Mouse (Mus musculus) MEL (cell line): ENCODE data around the gene Macrod2. TPM values are rescaled to one million over a fixed set of nuclear protein-coding genes. Genes with fewer than 3 reads are reported as not detected.

Experiments used
- DNase-seq: peaks from one replicate; pipeline ENCODE4 v3.0.0; 2011; ENCODE audit warnings: low read depth, low spot score
- H3K27ac ChIP-seq: 2 replicates; pipeline ENCODE4 v1.5.1; 2012; ENCODE audit warnings: low read depth, mild to moderate bottlenecking, control low read depth, low read length, moderate library complexity; ENCODE audit not compliant: control insufficient read depth
- H3K27me3 ChIP-seq, 2 experiments: fragments of 150-350 bp in 1 of 2; sonication (generic) in 1 of 2; 2 replicates each; pipeline ENCODE4 v1.6.1; 2012; ENCODE audit warnings: low read length in 2 of 2, mild to moderate bottlenecking in 2 of 2, improper control_type of control experiment in 1 of 2, moderate library complexity in 1 of 2; ENCODE audit not compliant: insufficient read depth in 2 of 2, control insufficient read depth in 1 of 2
- H3K36me3 ChIP-seq, 2 experiments: 2 replicates each; pipeline ENCODE4 v1.6.1; 2012 to 2014; ENCODE audit warnings: low read length in 2 of 2, improper control_type of control experiment in 1 of 2, inconsistent platforms in 1 of 2, mild to moderate bottlenecking in 1 of 2; ENCODE audit not compliant: insufficient read depth in 2 of 2, control insufficient read depth in 1 of 2
- H3K4me1 ChIP-seq, 2 experiments: fragments of 150-350 bp in 1 of 2; sonication (generic) in 1 of 2; 2 replicates each; pipeline ENCODE4 v1.6.1; 2012; ENCODE audit warnings: low read length in 2 of 2, improper control_type of control experiment in 1 of 2, mild to moderate bottlenecking in 1 of 2; ENCODE audit not compliant: insufficient read depth in 2 of 2, control insufficient read depth in 1 of 2
- H3K4me3 ChIP-seq, 2 experiments: fragments of 150-350 bp in 1 of 2; sonication (generic) in 1 of 2; 2 replicates each; pipeline ENCODE4 v1.5.1; 2012; ENCODE audit warnings: low read depth in 2 of 2, low read length in 2 of 2, mild to moderate bottlenecking in 2 of 2, moderate library complexity in 2 of 2, control low read depth in 1 of 2, improper control_type of control experiment in 1 of 2; ENCODE audit not compliant: control insufficient read depth in 1 of 2, insufficient read depth in 1 of 2
- H3K79me2 ChIP-seq: 2 replicates; pipeline ENCODE4 v1.6.1; 2012; ENCODE audit warnings: mild to moderate bottlenecking, low read length, moderate library complexity; ENCODE audit not compliant: control insufficient read depth, poor library complexity, insufficient read depth
- H3K9ac ChIP-seq: 2 replicates; pipeline ENCODE4 v1.6.1; 2012; ENCODE audit warnings: low read depth, mild to moderate bottlenecking, control low read depth, low read length, moderate library complexity; ENCODE audit not compliant: control insufficient read depth, poor library complexity, severe bottlenecking
- H3K9me3 ChIP-seq: fragments of 150-350 bp; sonication (generic); replicated peaks from 2 replicates; pipeline ENCODE4 v1.6.1; 2012; ENCODE audit warnings: mild to moderate bottlenecking, low read length, improper control_type of control experiment, moderate library complexity; ENCODE audit not compliant: insufficient read depth
- BHLHE40 ChIP-seq: IDR thresholded peaks from 2 replicates; pipeline ENCODE4 v1.6.1; 2012; ENCODE audit warnings: low read depth, mild to moderate bottlenecking, inconsistent platforms, low read length, improper control_type of control experiment, borderline replicate concordance
- CTCF ChIP-seq, 3 experiments: IDR thresholded peaks in 2 of 3; conservative IDR thresholded peaks in 1 of 3; 2 replicates each; pipeline ENCODE4 v1.5.1; 2011 to 2012; ENCODE audit warnings: low read length in 3 of 3, low read depth in 2 of 3, mild to moderate bottlenecking in 2 of 3, improper control_type of control experiment in 1 of 3, inconsistent platforms in 1 of 3, mixed read lengths in 1 of 3, moderate library complexity in 1 of 3; ENCODE audit not compliant: control insufficient read depth in 1 of 3, insufficient read depth in 1 of 3, poor library complexity in 1 of 3, severe bottlenecking in 1 of 3
- EP300 ChIP-seq, 2 experiments: IDR thresholded peaks; 2 replicates each; pipeline ENCODE4 v1.6.1; 2011; ENCODE audit warnings: improper control_type of control experiment in 2 of 2, low read length in 2 of 2, low read depth in 1 of 2, mild to moderate bottlenecking in 1 of 2
- HCFC1 ChIP-seq: IDR thresholded peaks from 2 replicates; pipeline ENCODE4 v1.6.1; 2012; ENCODE audit warnings: low read depth, mild to moderate bottlenecking, inconsistent platforms, low read length, improper control_type of control experiment, moderate library complexity
- JUND ChIP-seq: IDR thresholded peaks from 2 replicates; pipeline ENCODE4 v1.6.1; 2011; ENCODE audit warnings: low read depth, mild to moderate bottlenecking, improper control_type of control experiment, low read length
- KAT2A ChIP-seq: conservative IDR thresholded peaks from 2 replicates; pipeline ENCODE4 v1.6.1; 2012; ENCODE audit warnings: low read depth, low read length, improper control_type of control experiment, inconsistent platforms
- MAFK ChIP-seq: IDR thresholded peaks from 2 replicates; pipeline ENCODE4 v1.6.1; 2011; ENCODE audit warnings: low read depth, mild to moderate bottlenecking, low read length, improper control_type of control experiment, borderline replicate concordance
- NRF1 ChIP-seq: IDR thresholded peaks from 2 replicates; pipeline ENCODE4 v1.6.1; 2014; ENCODE audit warnings: low read depth, mild to moderate bottlenecking, inconsistent platforms, low read length, improper control_type of control experiment, moderate library complexity; ENCODE audit not compliant: poor library complexity, insufficient read depth, severe bottlenecking
- RCOR1 ChIP-seq: IDR thresholded peaks from 2 replicates; pipeline ENCODE4 v1.6.1; 2012; ENCODE audit warnings: low read depth, mild to moderate bottlenecking, inconsistent platforms, low read length, improper control_type of control experiment
- SMC3 ChIP-seq: IDR thresholded peaks from 2 replicates; pipeline ENCODE4 v1.6.1; 2011; ENCODE audit warnings: low read depth, low read length, improper control_type of control experiment
- TBP ChIP-seq: IDR thresholded peaks from 2 replicates; pipeline ENCODE4 v1.8.0; 2011; ENCODE audit warnings: low read depth, low read length, improper control_type of control experiment
- USF1 ChIP-seq: IDR thresholded peaks from 2 replicates; pipeline ENCODE4 v1.6.1; 2014; ENCODE audit warnings: low read depth, mild to moderate bottlenecking, inconsistent platforms, low read length, improper control_type of control experiment, moderate library complexity
- USF2 ChIP-seq, 2 experiments: IDR thresholded peaks; 2 replicates each; pipeline ENCODE4 v1.6.1; 2011 to 2012; ENCODE audit warnings: improper control_type of control experiment in 2 of 2, low read length in 2 of 2, borderline replicate concordance in 1 of 2, inconsistent platforms in 1 of 2, low read depth in 1 of 2, mild to moderate bottlenecking in 1 of 2; ENCODE audit not compliant: insufficient read depth in 1 of 2
- ZC3H11A ChIP-seq: IDR thresholded peaks from 2 replicates; pipeline ENCODE4 v1.6.1; 2012; ENCODE audit warnings: low read depth, mild to moderate bottlenecking, inconsistent platforms, low read length, improper control_type of control experiment
- ZMIZ1 ChIP-seq: IDR thresholded peaks from 2 replicates; pipeline ENCODE4 v1.6.1; 2012; ENCODE audit warnings: low read depth, mild to moderate bottlenecking, inconsistent platforms, low read length, improper control_type of control experiment, moderate library complexity
- polyA plus RNA-seq, 2 experiments: library from polyadenylated mRNA; stranded (reverse) in 1 of 2; unstranded in 1 of 2; fragments of >175 nt in 1 of 2; fragments of >200 nt in 1 of 2; gene quantifications; 2 replicates each; pipeline versions ENCODE4 v1.2.1 to v1.2.4; 2012; ENCODE audit warnings: low replicate concordance in 2 of 2, low read depth in 1 of 2; ENCODE audit not compliant: insufficient read length in 2 of 2, insufficient read depth in 1 of 2, missing spikeins in 1 of 2
- total RNA-seq: library from RNA; depleted of rRNA; stranded (reverse); fragments of 300-350 nt; gene quantifications from 2 replicates; pipeline ENCODE4 v1.2.3, GENCODE M21; 2012

Macrod2 gene
- total and polyA plus RNA-seq, 3 experiments, result not detected

- TF ChIP-seq ZMIZ1 (no peak), TBP (no peak), MAFK (no peak), JUND (no peak), CTCF (IDR thresholded peaks at IDR 0.05 in 2 of 3, conservative IDR thresholded peaks at IDR 0.05 in 1 of 3; ENCODE audit: control insufficient read depth in 1 of 3, insufficient read depth in 1 of 3, low read depth in 2 of 3, low read length in 3 of 3, poor library complexity in 1 of 3, severe bottlenecking in 1 of 3) (no peak), SMC3 (no peak), ZC3H11A (no peak)
- TF ChIP-seq, all 39 proteins: peak for 0
- Histone ChIP-seq H3K4me1 (no peaks in the 10 kb centered on the region), H3K36me3 (no peaks in the 10 kb centered on the region), H3K4me3 (no peak overlapping the region), H3K79me2 (no peaks in the 10 kb centered on the region), H3K9ac (no peak overlapping the region), H3K27ac (no peak overlapping the region), H3K27me3 (no peaks in the 10 kb centered on the region), H3K9me3 (no peaks in the 10 kb centered on the region)
- DNase-seq, result no peak
These were observed 365.0 kb downstream of the Macrod2 start for GRCm38 (mm10) chr2:140760137-140760536.

- H3K27me3 ChIP-seq, result no peaks in the 10 kb centered on the region
- DNase-seq, result no peak
- H3K4me3 ChIP-seq, result no peak overlapping the region
- H3K9ac ChIP-seq, result no peak overlapping the region
- H3K27ac ChIP-seq, result no peak overlapping the region
- TF ChIP-seq HCFC1, result no peak
- TF ChIP-seq SMC3, result no peak
- TF ChIP-seq TBP, result no peak
- TF ChIP-seq CTCF (IDR thresholded peaks at IDR 0.05 in 2 of 3, conservative IDR thresholded peaks at IDR 0.05 in 1 of 3; ENCODE audit: control insufficient read depth in 1 of 3, insufficient read depth in 1 of 3, low read depth in 2 of 3, low read length in 3 of 3, poor library complexity in 1 of 3, severe bottlenecking in 1 of 3), result no peak
- TF ChIP-seq NRF1, result no peak
- no peak for TF ChIP-seq USF2 (IDR thresholded peaks at IDR 0.05; ENCODE audit: borderline replicate concordance in 1 of 2, insufficient read depth in 1 of 2, low read depth in 1 of 2, low read length in 2 of 2)
- no peak for TF ChIP-seq EP300 (IDR thresholded peaks at IDR 0.05; ENCODE audit: low read depth in 1 of 2, low read length in 2 of 2)
- no peak for TF ChIP-seq MAFK
- H3K9me3 ChIP-seq, result no peaks in the 10 kb centered on the region
- H3K4me1 ChIP-seq, result no peaks in the 10 kb centered on the region
- no peaks in the 10 kb centered on the region for H3K36me3 ChIP-seq
- H3K79me2 ChIP-seq, result no peaks in the 10 kb centered on the region
These were observed 368.2 kb downstream of the Macrod2 start for GRCm38 (mm10) chr2:140763076-140763891.

GRCm38 (mm10) chr2:140769473-140769872, 374.4 kb downstream of the Macrod2 start:
- Histone ChIP-seq H3K9ac (no peak overlapping the region), H3K4me1 (no peaks in the 10 kb centered on the region), H3K36me3 (no peaks in the 10 kb centered on the region), H3K9me3 (no peaks in the 10 kb centered on the region), H3K4me3 (no peak overlapping the region), H3K27me3 (no peaks in the 10 kb centered on the region), H3K27ac (no peak overlapping the region), H3K79me2 (no peaks in the 10 kb centered on the region)
- DNase-seq, result no peak
- no peak for TF ChIP-seq RCOR1
- no peak for TF ChIP-seq USF1
- TF ChIP-seq KAT2A, result no peak
- no peak for TF ChIP-seq SMC3
- TF ChIP-seq CTCF (IDR thresholded peaks at IDR 0.05 in 2 of 3, conservative IDR thresholded peaks at IDR 0.05 in 1 of 3; ENCODE audit: control insufficient read depth in 1 of 3, insufficient read depth in 1 of 3, low read depth in 2 of 3, low read length in 3 of 3, poor library complexity in 1 of 3, severe bottlenecking in 1 of 3), result no peak
- no peak for TF ChIP-seq BHLHE40
